Mouse (Mus musculus) G1E (cell line): ENCODE data around the gene Zmiz2. TPM values are rescaled to one million over a fixed set of nuclear protein-coding genes. Genes with fewer than 3 reads are reported as not detected.
"Not testable (repeated sequence)": the region's sequence is repeated elsewhere in the genome, so short reads cannot be mapped to it uniquely, and the experiment has no call there.

Experiments
- ATAC-seq: 2 replicates; pipeline ENCODE4 v1.8.0; 2016; ENCODE audit warnings: mild to moderate bottlenecking; ENCODE audit not compliant: insufficient number of reproducible peaks, poor library complexity, low FRiP score, severe bottlenecking; ENCODE audit errors: extremely low read depth
- DNase-seq: peaks from one replicate; pipeline ENCODE4 v3.0.0; 2012; ENCODE audit warnings: low spot score
- H3K27me3 ChIP-seq: 2 replicates; pipeline ENCODE4 v1.6.1; 2012; ENCODE audit warnings: mild to moderate bottlenecking, low read length, inconsistent platforms; ENCODE audit not compliant: insufficient read depth
- H3K36me3 ChIP-seq: replicated peaks from 2 replicates; pipeline ENCODE3; 2012; ENCODE audit warnings: mild to moderate bottlenecking, inconsistent platforms
- H3K4me1 ChIP-seq: 2 replicates; pipeline ENCODE4 v1.6.1; 2012; ENCODE audit warnings: low read depth, low read length, inconsistent platforms, mixed read lengths; ENCODE audit not compliant: insufficient read depth
- H3K4me3 ChIP-seq: 2 replicates; pipeline ENCODE4 v1.5.1; 2012; ENCODE audit warnings: low read depth, mild to moderate bottlenecking, inconsistent platforms, low read length, moderate library complexity, mixed read lengths
- H3K9me3 ChIP-seq: replicated peaks from 2 replicates; pipeline ENCODE4 v1.6.1; 2012; ENCODE audit warnings: inconsistent platforms
- CTCF ChIP-seq: IDR thresholded peaks from 2 replicates; pipeline ENCODE4 v1.5.1; 2012; ENCODE audit warnings: low read depth, low read length, inconsistent platforms, mixed read lengths
- GATA1 ChIP-seq: IDR thresholded peaks from 2 replicates; pipeline ENCODE4 v1.6.1; 2012; ENCODE audit warnings: borderline replicate concordance, low read length, inconsistent platforms, mixed read lengths
- GATA2 ChIP-seq: IDR thresholded peaks from 2 replicates; pipeline ENCODE4 v1.6.1; 2012; ENCODE audit warnings: low read depth, low read length, inconsistent platforms, borderline replicate concordance
- POLR2AphosphoS5 ChIP-seq: IDR thresholded peaks from 2 replicates; pipeline ENCODE4 v1.6.1; 2012; ENCODE audit warnings: low read depth, low read length, inconsistent platforms; ENCODE audit not compliant: insufficient replicate concordance
- TAL1 ChIP-seq: conservative IDR thresholded peaks from 2 replicates; pipeline ENCODE4 v1.6.1; 2012; ENCODE audit warnings: low read depth, low read length, inconsistent platforms, mixed read lengths
- polyA plus RNA-seq: library from polyadenylated mRNA; stranded (reverse); fragments of >175 nt; gene quantifications from 2 replicates; pipeline ENCODE4 v1.2.3, GENCODE M21; 2012
- total RNA-seq, 2 experiments: library from RNA; stranded (forward) in 1 of 2; stranded (reverse) in 1 of 2; fragments of 200-1000 nt in 1 of 2; fragments of >200 nt in 1 of 2; fragmentation: Nextera tagmentation in 1 of 2; gene quantifications; 2 replicates each; pipeline ENCODE4 v1.2.3; 2014 to 2017

Zmiz2 gene
- total and polyA plus RNA-seq, 3 experiments = 7.1 to 245 (median 63.4) TPM

GRCm38 (mm10) chr11:6445441-6445840, 56.6 kb downstream of the Zmiz2 start:
- H3K36me3 ChIP-seq = peaks cover 5% of the 10 kb centered on the region
- H3K9me3 ChIP-seq = no peaks in the 10 kb centered on the region
- no peak overlapping the region; the same call in 1 of the 2 replicates for H3K4me3 ChIP-seq
- H3K27me3 ChIP-seq = peaks cover 4% of the 10 kb centered on the region; the same call in 1 of the 2 replicates
- no peak for TF ChIP-seq GATA2
- no peak for TF ChIP-seq POLR2AphosphoS5
- TF ChIP-seq GATA1 = no peak
- no peak for TF ChIP-seq TAL1
- ATAC-seq (no peak), DNase-seq (no peak)
- peaks cover 20% of the 10 kb centered on the region for H3K4me1 ChIP-seq

- DNase-seq (no peak), ATAC-seq (no peak)
- H3K4me3 ChIP-seq = no peak overlapping the region
- peaks cover 20% of the 10 kb centered on the region for H3K4me1 ChIP-seq
- TF ChIP-seq CTCF (no peak), GATA1 (no peak), POLR2AphosphoS5 (no peak), TAL1 (no peak), GATA2 (no peak)
- peaks cover 4% of the 10 kb centered on the region for H3K36me3 ChIP-seq
- H3K9me3 ChIP-seq = no peaks in the 10 kb centered on the region
- peaks cover 4% of the 10 kb centered on the region; the same call in 1 of the 2 replicates for H3K27me3 ChIP-seq
These were observed 57.1 kb downstream of the Zmiz2 start for GRCm38 (mm10) chr11:6445951-6446350.

GRCm38 (mm10) chr11:6447493-6447892, 58.6 kb downstream of the Zmiz2 start:
- H3K9me3 ChIP-seq = no peaks in the 10 kb centered on the region
- peaks cover 4% of the 10 kb centered on the region; the same call in 1 of the 2 replicates for H3K27me3 ChIP-seq
- no peak for DNase-seq
- ATAC-seq = no peak
- no peak overlapping the region for H3K4me3 ChIP-seq
- peaks cover 20% of the 10 kb centered on the region for H3K4me1 ChIP-seq
- TF ChIP-seq TAL1 = no peak
- TF ChIP-seq GATA1 = no peak
- TF ChIP-seq GATA2 = no peak
- TF ChIP-seq POLR2AphosphoS5 = no peak
- TF ChIP-seq CTCF = no peak
- H3K36me3 ChIP-seq = no peaks in the 10 kb centered on the region

GRCm38 (mm10) chr11:6448155-6448554, 59.3 kb downstream of the Zmiz2 start:
- H3K4me1 ChIP-seq = peaks cover 18% of the 10 kb centered on the region
- H3K36me3 ChIP-seq, DNase-seq, H3K27me3 ChIP-seq, ATAC-seq, H3K4me3 ChIP-seq, H3K9me3 ChIP-seq: not testable (repeated sequence)

Other genes starting within 250 kb of the Zmiz2 start
- 2.4 TPM in 1 of 2 replicates, not detected in the other for gene A730071L15Rik, start 189.0 kb upstream of the Zmiz2 start, total RNA-seq (2014; fragmentation: Nextera tagmentation)
- 0.17 and 0.71 TPM in 2 replicates for gene A730071L15Rik, start 189.0 kb upstream of the Zmiz2 start, total RNA-seq (2017)
- gene A730071L15Rik, start 189.0 kb upstream of the Zmiz2 start, polyA plus RNA-seq = not detected in 2 replicates
- 17.6 and 18.1 TPM in 2 replicates for gene Nudcd3, start 188.7 kb upstream of the Zmiz2 start, total RNA-seq (2014; fragmentation: Nextera tagmentation)
- 32.0 and 34.8 TPM in 2 replicates for gene Nudcd3, start 188.7 kb upstream of the Zmiz2 start, total RNA-seq (2017)
- gene Nudcd3, start 188.7 kb upstream of the Zmiz2 start, polyA plus RNA-seq = 21.7 and 25.7 TPM in 2 replicates
- gene Npc1l1, start 158.9 kb upstream of the Zmiz2 start, total RNA-seq (2014; fragmentation: Nextera tagmentation) = 0.24 TPM in 1 of 2 replicates, not detected in the other
- 0.06 and 0.16 TPM in 2 replicates for gene Npc1l1, start 158.9 kb upstream of the Zmiz2 start, total RNA-seq (2017)
- not detected in 2 replicates for gene Npc1l1, start 158.9 kb upstream of the Zmiz2 start, polyA plus RNA-seq
- 35.8 and 40.6 TPM in 2 replicates for gene Ddx56, start 121.3 kb upstream of the Zmiz2 start, total RNA-seq (2014; fragmentation: Nextera tagmentation)
- gene Ddx56, start 121.3 kb upstream of the Zmiz2 start, total RNA-seq (2017) = 42.5 and 47.4 TPM in 2 replicates
- gene Ddx56, start 121.3 kb upstream of the Zmiz2 start, polyA plus RNA-seq = 16.9 and 20.4 TPM in 2 replicates
- gene Tmed4, start 114.2 kb upstream of the Zmiz2 start, total RNA-seq (2014; fragmentation: Nextera tagmentation) = 39.7 and 45.1 TPM in 2 replicates
- gene Tmed4, start 114.2 kb upstream of the Zmiz2 start, total RNA-seq (2017) = 34.7 and 36.1 TPM in 2 replicates
- gene Tmed4, start 114.2 kb upstream of the Zmiz2 start, polyA plus RNA-seq = 33.2 and 38.1 TPM in 2 replicates
- 97.5 and 108 TPM in 2 replicates for gene Ogdh, start 97.4 kb upstream of the Zmiz2 start, total RNA-seq (2014; fragmentation: Nextera tagmentation)
- gene Ogdh, start 97.4 kb upstream of the Zmiz2 start, total RNA-seq (2017) = 57.7 and 65.5 TPM in 2 replicates
- gene Ogdh, start 97.4 kb upstream of the Zmiz2 start, polyA plus RNA-seq = 33.1 and 49.5 TPM in 2 replicates
- 1,642 and 2,027 TPM in 2 replicates for gene Ppia, start 26.4 kb downstream of the Zmiz2 start, total RNA-seq (2014; fragmentation: Nextera tagmentation)
- gene Ppia, start 26.4 kb downstream of the Zmiz2 start, total RNA-seq (2017) = 3,073 and 3,673 TPM in 2 replicates
- gene Ppia, start 26.4 kb downstream of the Zmiz2 start, polyA plus RNA-seq = 182 and 196 TPM in 2 replicates
- 53.2 and 62.9 TPM in 2 replicates for gene H2afv, start 55.4 kb downstream of the Zmiz2 start, total RNA-seq (2014; fragmentation: Nextera tagmentation)
- 77.3 and 92.1 TPM in 2 replicates for gene H2afv, start 55.4 kb downstream of the Zmiz2 start, total RNA-seq (2017)
- gene H2afv, start 55.4 kb downstream of the Zmiz2 start, polyA plus RNA-seq = 68.1 and 97.5 TPM in 2 replicates
- 38.2 and 43.9 TPM in 2 replicates for gene Purb, start 86.8 kb downstream of the Zmiz2 start, total RNA-seq (2014; fragmentation: Nextera tagmentation)
- 32.0 and 34.5 TPM in 2 replicates for gene Purb, start 86.8 kb downstream of the Zmiz2 start, total RNA-seq (2017)
- gene Purb, start 86.8 kb downstream of the Zmiz2 start, polyA plus RNA-seq = 7.8 and 8.9 TPM in 2 replicates
- 48.5 and 56.5 TPM in 2 replicates for gene Myo1g, start 131.9 kb downstream of the Zmiz2 start, total RNA-seq (2014; fragmentation: Nextera tagmentation)
- 69.2 and 74.5 TPM in 2 replicates for gene Myo1g, start 131.9 kb downstream of the Zmiz2 start, total RNA-seq (2017)
- 71.8 and 78.8 TPM in 2 replicates for gene Myo1g, start 131.9 kb downstream of the Zmiz2 start, polyA plus RNA-seq
- gene Ccm2, start 157.8 kb downstream of the Zmiz2 start, total RNA-seq (2014; fragmentation: Nextera tagmentation) = 16.8 and 22.5 TPM in 2 replicates
- 32.1 and 43.5 TPM in 2 replicates for gene Ccm2, start 157.8 kb downstream of the Zmiz2 start, total RNA-seq (2017)
- 34.9 and 37.3 TPM in 2 replicates for gene Ccm2, start 157.8 kb downstream of the Zmiz2 start, polyA plus RNA-seq
- gene Nacad, start 217.0 kb downstream of the Zmiz2 start, total RNA-seq (2014; fragmentation: Nextera tagmentation) = not detected in 2 replicates
- under 0.01 and 0.05 TPM in 2 replicates for gene Nacad, start 217.0 kb downstream of the Zmiz2 start, total RNA-seq (2017)
- gene Nacad, start 217.0 kb downstream of the Zmiz2 start, polyA plus RNA-seq = not detected in 2 replicates
- gene Tbrg4, start 237.0 kb downstream of the Zmiz2 start, total RNA-seq (2014; fragmentation: Nextera tagmentation) = 71.1 and 72.1 TPM in 2 replicates
- gene Tbrg4, start 237.0 kb downstream of the Zmiz2 start, total RNA-seq (2017) = 30.0 and 33.7 TPM in 2 replicates
- 211 and 218 TPM in 2 replicates for gene Tbrg4, start 237.0 kb downstream of the Zmiz2 start, polyA plus RNA-seq
- gene Wap, start 249.6 kb downstream of the Zmiz2 start, total RNA-seq (2014; fragmentation: Nextera tagmentation) = not detected in 2 replicates
- not detected in 2 replicates for gene Wap, start 249.6 kb downstream of the Zmiz2 start, total RNA-seq (2017)
- gene Wap, start 249.6 kb downstream of the Zmiz2 start, polyA plus RNA-seq = not detected in 2 replicates